Comparison of ENCODE assay signal across 16 mouse cellular contexts in genomic region chr7:27249928-27250327, GRCm38 (mm10). TPM values are rescaled to one million over a fixed set of nuclear protein-coding genes. Genes with fewer than 3 reads are reported as not detected.
DNase-seq lines count a peak whose midpoint lies in the region; ATAC-seq and TF ChIP-seq lines count a peak whose summit lies in the region.
"Had no signal": no experiment of that assay in that cellular context is flagged by ENCODE, and none has a peak within 500 bp of the region (broad histone marks: within the 10 kb centered on the region; RNA-seq: fewer than 3 reads in every experiment).

No protein-coding gene starts in this region.

- ATAC-seq in forebrain, embryonic 14.5 days: 0 out of 2 replicates have a peak, but pooled peaks have one; percentile 42
- ATAC-seq in forebrain, embryonic 13.5 days: no peak
- ATAC-seq in heart, postnatal 0 days (ENCODE audit: insufficient read depth, low read depth): peak; percentile 62; the same call in 1 of the 2 replicates
- ATAC-seq in limb, embryonic 15.5 days (ENCODE audit: insufficient number of reproducible peaks, low FRiP score, low TSS enrichment, low read depth): no peak

- no peak for TF ChIP-seq POLR2A in heart, adult 2 months (IDR thresholded peaks at IDR 0.05; ENCODE audit: insufficient read depth, low read depth, low read length)

- peaks cover 29% of the 10 kb centered on the region for H3K36me3 ChIP-seq in forebrain, embryonic 14.5 days (ENCODE audit: control insufficient read depth, insufficient read depth, low read length)
- peaks cover 42% of the 10 kb centered on the region for H3K36me3 ChIP-seq in forebrain, embryonic 13.5 days (ENCODE audit: poor library complexity, severe bottlenecking)
- 0 out of 2 replicates have a peak, but pooled peaks cover 4% of the 10 kb centered on the region for H3K36me3 ChIP-seq in heart, postnatal 0 days (replicated peaks; ENCODE audit: control insufficient read depth, insufficient read depth, low read length)
- no peaks in the 10 kb centered on the region for H3K36me3 ChIP-seq in heart, adult 2 months (ENCODE audit: control insufficient read depth, insufficient read depth, low read length)
- peaks cover 51% of the 10 kb centered on the region for H3K36me3 ChIP-seq in limb, embryonic 15.5 days
- peaks cover 35% of the 10 kb centered on the region for H3K36me3 ChIP-seq in limb, embryonic 10.5 days

- H3K4me1 ChIP-seq in forebrain, embryonic 14.5 days (ENCODE audit: control insufficient read depth, insufficient read depth, low read length): no peaks in the 10 kb centered on the region
- H3K4me1 ChIP-seq in forebrain, embryonic 13.5 days: no peaks in the 10 kb centered on the region
- H3K4me1 ChIP-seq in heart, postnatal 0 days (ENCODE audit: control insufficient read depth, insufficient read depth): no peaks in the 10 kb centered on the region
- H3K4me1 ChIP-seq in heart, adult 2 months (ENCODE audit: control insufficient read depth, insufficient read depth, low read length): no peaks in the 10 kb centered on the region
- 0 out of 2 replicates have a peak, but pooled peaks cover 7% of the 10 kb centered on the region for H3K4me1 ChIP-seq in limb, embryonic 15.5 days
- H3K4me1 ChIP-seq in limb, embryonic 10.5 days: no peaks in the 10 kb centered on the region
- H3K4me1 ChIP-seq: hindbrain, embryonic 15.5 days had no signal

- intact Hi-C loops in heart, adult 2 months (cut with DNase I): no loop called here

- no peak overlapping the region for H3K9ac ChIP-seq in forebrain, embryonic 14.5 days (ENCODE audit: low read length)
- H3K9ac ChIP-seq in forebrain, embryonic 13.5 days: no peak overlapping the region
- no peak overlapping the region for H3K9ac ChIP-seq in heart, postnatal 0 days (replicated peaks; ENCODE audit: low read depth, low read length)
- H3K9ac ChIP-seq in heart, adult 2 months (ENCODE audit: low read depth, low read length): no peak overlapping the region
- no peak overlapping the region for H3K9ac ChIP-seq in limb, embryonic 15.5 days
- H3K9ac ChIP-seq: hindbrain, embryonic 15.5 days had no signal

- no peaks in the 10 kb centered on the region for H3K27me3 ChIP-seq in forebrain, embryonic 14.5 days (replicated peaks; ENCODE audit: control insufficient read depth, insufficient read depth, low read length)
- no peaks in the 10 kb centered on the region for H3K27me3 ChIP-seq in forebrain, embryonic 13.5 days
- H3K27me3 ChIP-seq in heart, postnatal 0 days (ENCODE audit: control insufficient read depth, insufficient read depth, low read length): no peaks in the 10 kb centered on the region
- H3K27me3 ChIP-seq in heart, adult 2 months (ENCODE audit: control insufficient read depth, insufficient read depth, low read length): no peaks in the 10 kb centered on the region
- H3K27me3 ChIP-seq in limb, embryonic 15.5 days: no peaks in the 10 kb centered on the region
- H3K27me3 ChIP-seq in limb, embryonic 10.5 days (ENCODE audit: low read depth, poor library complexity, severe bottlenecking): no peaks in the 10 kb centered on the region
- H3K27me3 ChIP-seq: hindbrain, embryonic 15.5 days had no signal

- no peak overlapping the region for H3K4me3 ChIP-seq in forebrain, embryonic 14.5 days (ENCODE audit: low read depth, low read length)
- H3K4me3 ChIP-seq in forebrain, embryonic 13.5 days: no peak overlapping the region
- H3K4me3 ChIP-seq in heart, postnatal 0 days (ENCODE audit: low read depth, low read length): no peak overlapping the region
- H3K4me3 ChIP-seq in heart, adult 2 months: no peak overlapping the region
- no peak overlapping the region for H3K4me3 ChIP-seq in limb, embryonic 15.5 days
- no peak overlapping the region for H3K4me3 ChIP-seq in limb, embryonic 10.5 days
- H3K4me3 ChIP-seq: hindbrain, embryonic 15.5 days had no signal

- H3K79me2 ChIP-seq in heart, adult 2 months (replicated peaks; ENCODE audit: control insufficient read depth, insufficient read depth, low read length): no peaks in the 10 kb centered on the region

- TF ChIP-seq EP300 in heart, postnatal 0 days (IDR thresholded peaks at IDR 0.05; ENCODE audit: low read depth): no peak
- TF ChIP-seq EP300 in heart, adult 2 months (IDR thresholded peaks at IDR 0.05; ENCODE audit: insufficient read depth, low read depth, low read length): no peak

- DNase-seq in forebrain, embryonic 14.5 days (ENCODE audit: low spot score): no peak
- DNase-seq in heart, postnatal 0 days (ENCODE audit: low spot score): no peak
- DNase-seq in heart, adult 2 months: no peak
- DNase-seq in limb, embryonic 10.5 days (ENCODE audit: low spot score): no peak
- no peak for DNase-seq in thymus, postnatal 25 days
- DNase-seq: adrenal gland, adult 8-10 months; adrenal gland, postnatal 36 days; cerebellum, adult 9-10 months; gastrocnemius, postnatal 36 days; heart, adult 11 months; heart, postnatal 10 days; kidney, adult 11 months had no signal

- no peak overlapping the region for H3K27ac ChIP-seq in forebrain, embryonic 14.5 days (ENCODE audit: low read depth, low read length)
- H3K27ac ChIP-seq in forebrain, embryonic 13.5 days: no peak overlapping the region; the same call in 1 of the 2 replicates
- peak overlapping the region; percentile 40; the same call in 1 of the 2 replicates for H3K27ac ChIP-seq in heart, postnatal 0 days (ENCODE audit: low read depth)
- no peak overlapping the region for H3K27ac ChIP-seq in heart, adult 2 months
- H3K27ac ChIP-seq in limb, embryonic 15.5 days: 0 out of 2 replicates have a peak overlapping the region, but pooled peaks have one; percentile 11
- H3K27ac ChIP-seq in limb, embryonic 10.5 days: no peak overlapping the region
- H3K27ac ChIP-seq: hindbrain, embryonic 15.5 days had no signal

- no peak for TF ChIP-seq CTCF in heart, postnatal 0 days (IDR thresholded peaks at IDR 0.05; ENCODE audit: low read depth)
- TF ChIP-seq CTCF in heart, adult 2 months (IDR thresholded peaks at IDR 0.05): no peak

- no peak overlapping the region for H3K4me2 ChIP-seq in forebrain, embryonic 14.5 days (ENCODE audit: low read length)
- no peak overlapping the region for H3K4me2 ChIP-seq in forebrain, embryonic 13.5 days
- no peak overlapping the region for H3K4me2 ChIP-seq in heart, postnatal 0 days (ENCODE audit: low read depth, low read length)
- no peak overlapping the region for H3K4me2 ChIP-seq in limb, embryonic 15.5 days
- H3K4me2 ChIP-seq: heart, embryonic 11.5 days; hindbrain, embryonic 15.5 days had no signal

- no peaks in the 10 kb centered on the region for H3K9me3 ChIP-seq in forebrain, embryonic 14.5 days (replicated peaks; ENCODE audit: control insufficient read depth, low read length)
- H3K9me3 ChIP-seq in forebrain, embryonic 13.5 days (replicated peaks): 0 out of 2 replicates have a peak, but pooled peaks cover 4% of the 10 kb centered on the region
- no peaks in the 10 kb centered on the region for H3K9me3 ChIP-seq in heart, postnatal 0 days (replicated peaks; ENCODE audit: control insufficient read depth, low read length)
- no peaks in the 10 kb centered on the region for H3K9me3 ChIP-seq in limb, embryonic 15.5 days
- H3K9me3 ChIP-seq in limb, embryonic 10.5 days (replicated peaks): no peaks in the 10 kb centered on the region
- H3K9me3 ChIP-seq: hindbrain, embryonic 15.5 days had no signal

- WGBS in forebrain, embryonic 14.5 days: 83% methylated on average over 5 of the region's 5 CpGs
- 93% methylated on average over 5 of the region's 5 CpGs for WGBS in forebrain, embryonic 13.5 days
- WGBS in heart, postnatal 0 days: 48% methylated on average over 5 of the region's 5 CpGs
- WGBS in heart, adult 2 months: 54% methylated on average over 5 of the region's 5 CpGs
- WGBS in limb, embryonic 15.5 days: 71% methylated on average over 5 of the region's 5 CpGs
- WGBS in limb, embryonic 10.5 days: 84% methylated on average over 5 of the region's 5 CpGs

RNA-seq across cellular contexts. Expression of gene Numbl, which starts 8.3 kb away (rescaled TPM):
- 22.9 and 28.6 TPM in 2 replicates for polyA plus RNA-seq in forebrain, embryonic 14.5 days (2014; fragmentation: Nextera tagmentation; extraction: Ambion mirVana)
- polyA plus RNA-seq in forebrain, embryonic 13.5 days (2015; fragmentation: Nextera tagmentation; extraction: Ambion mirVana): 31.1 and 32.3 TPM in 2 replicates
- total RNA-seq in heart, postnatal 0 days (2014; rRNA removed; ENCODE audit: low replicate concordance): 15.9 and 23.5 TPM in 2 replicates
- polyA plus RNA-seq in heart, postnatal 0 days (2015; fragmentation: Nextera tagmentation; extraction: Ambion mirVana): 5.6 and 6.2 TPM in 2 replicates
- total RNA-seq in heart, adult 2 months (2021): 1 to 10 TPM; 3.7 to 6.1 TPM
- 7.8 and 9.7 TPM in 2 replicates for polyA plus RNA-seq in heart, adult 2 months (2012; rRNA removed)
- polyA plus RNA-seq in limb, embryonic 15.5 days (2015; fragmentation: Nextera tagmentation; extraction: Ambion mirVana): 38.9 and 41.7 TPM in 2 replicates
- 7.9 and 10.4 TPM in 2 replicates for polyA plus RNA-seq in limb, embryonic 10.5 days (2016; fragmentation: Nextera tagmentation; extraction: Ambion mirVana)

RNA-seq across cellular contexts. Expression of gene Coq8b, which starts 17.1 kb away (rescaled TPM):
- 21.1 and 22.9 TPM in 2 replicates for polyA plus RNA-seq in forebrain, embryonic 14.5 days (2014; fragmentation: Nextera tagmentation; extraction: Ambion mirVana)
- 22.3 and 25.5 TPM in 2 replicates for polyA plus RNA-seq in forebrain, embryonic 13.5 days (2015; fragmentation: Nextera tagmentation; extraction: Ambion mirVana)
- total RNA-seq in heart, postnatal 0 days (2014; rRNA removed; ENCODE audit: low replicate concordance): 5.8 and 7.2 TPM in 2 replicates
- 10.1 and 11.0 TPM in 2 replicates for polyA plus RNA-seq in heart, postnatal 0 days (2015; fragmentation: Nextera tagmentation; extraction: Ambion mirVana)
- total RNA-seq in heart, adult 2 months (2021): 1 to 10 TPM; 7.5 to 8.3 TPM
- 11.6 and 19.4 TPM in 2 replicates for polyA plus RNA-seq in heart, adult 2 months (2012; rRNA removed)
- 21.0 and 22.3 TPM in 2 replicates for polyA plus RNA-seq in limb, embryonic 15.5 days (2015; fragmentation: Nextera tagmentation; extraction: Ambion mirVana)
- polyA plus RNA-seq in limb, embryonic 10.5 days (2016; fragmentation: Nextera tagmentation; extraction: Ambion mirVana): 16.3 and 16.4 TPM in 2 replicates

RNA-seq across cellular contexts. Expression of gene Itpkc, which starts 21.5 kb away (rescaled TPM):
- 4.4 and 6.5 TPM in 2 replicates for polyA plus RNA-seq in forebrain, embryonic 14.5 days (2014; fragmentation: Nextera tagmentation; extraction: Ambion mirVana)
- polyA plus RNA-seq in forebrain, embryonic 13.5 days (2015; fragmentation: Nextera tagmentation; extraction: Ambion mirVana): 4.6 and 5.4 TPM in 2 replicates
- 5.8 and 14.7 TPM in 2 replicates for total RNA-seq in heart, postnatal 0 days (2014; rRNA removed; ENCODE audit: low replicate concordance)
- 1.2 and 1.3 TPM in 2 replicates for polyA plus RNA-seq in heart, postnatal 0 days (2015; fragmentation: Nextera tagmentation; extraction: Ambion mirVana)
- total RNA-seq in heart, adult 2 months (2021): 1 to 10 TPM; 4.2 to 4.8 TPM
- polyA plus RNA-seq in heart, adult 2 months (2012; rRNA removed): 4.2 and 4.4 TPM in 2 replicates
- polyA plus RNA-seq in limb, embryonic 15.5 days (2015; fragmentation: Nextera tagmentation; extraction: Ambion mirVana): 11.6 and 12.1 TPM in 2 replicates
- 7.2 and 7.9 TPM in 2 replicates for polyA plus RNA-seq in limb, embryonic 10.5 days (2016; fragmentation: Nextera tagmentation; extraction: Ambion mirVana)

RNA-seq across cellular contexts. Expression of gene Snrpa, which starts 53.9 kb away (rescaled TPM):
- 264 and 273 TPM in 2 replicates for polyA plus RNA-seq in forebrain, embryonic 14.5 days (2014; fragmentation: Nextera tagmentation; extraction: Ambion mirVana)
- 269 and 280 TPM in 2 replicates for polyA plus RNA-seq in forebrain, embryonic 13.5 days (2015; fragmentation: Nextera tagmentation; extraction: Ambion mirVana)
- total RNA-seq in heart, postnatal 0 days (2014; rRNA removed; ENCODE audit: low replicate concordance): 78.2 and 79.4 TPM in 2 replicates
- 60.5 and 69.3 TPM in 2 replicates for polyA plus RNA-seq in heart, postnatal 0 days (2015; fragmentation: Nextera tagmentation; extraction: Ambion mirVana)
- total RNA-seq in heart, adult 2 months (2021): 10 to 100 TPM; 40.6 to 41.3 TPM
- polyA plus RNA-seq in heart, adult 2 months (2012; rRNA removed): 85.0 and 87.1 TPM in 2 replicates
- 215 and 227 TPM in 2 replicates for polyA plus RNA-seq in limb, embryonic 15.5 days (2015; fragmentation: Nextera tagmentation; extraction: Ambion mirVana)
- 415 and 452 TPM in 2 replicates for polyA plus RNA-seq in limb, embryonic 10.5 days (2016; fragmentation: Nextera tagmentation; extraction: Ambion mirVana)

RNA-seq across cellular contexts. Expression of gene BC024978, which starts 54.3 kb away (rescaled TPM):
- 2.8 and 3.2 TPM in 2 replicates for polyA plus RNA-seq in forebrain, embryonic 14.5 days (2014; fragmentation: Nextera tagmentation; extraction: Ambion mirVana)
- polyA plus RNA-seq in forebrain, embryonic 13.5 days (2015; fragmentation: Nextera tagmentation; extraction: Ambion mirVana): 4.2 and 4.4 TPM in 2 replicates
- 1.8 and 4.8 TPM in 2 replicates for total RNA-seq in heart, postnatal 0 days (2014; rRNA removed; ENCODE audit: low replicate concordance)
- polyA plus RNA-seq in heart, postnatal 0 days (2015; fragmentation: Nextera tagmentation; extraction: Ambion mirVana): 2.0 and 2.1 TPM in 2 replicates
- total RNA-seq in heart, adult 2 months (2021): 10 to 100 TPM; 14.2 TPM
- 11.3 and 13.9 TPM in 2 replicates for polyA plus RNA-seq in heart, adult 2 months (2012; rRNA removed)
- 3.4 and 3.7 TPM in 2 replicates for polyA plus RNA-seq in limb, embryonic 15.5 days (2015; fragmentation: Nextera tagmentation; extraction: Ambion mirVana)
- polyA plus RNA-seq in limb, embryonic 10.5 days (2016; fragmentation: Nextera tagmentation; extraction: Ambion mirVana): 3.6 and 4.5 TPM in 2 replicates

Comparison
In these comparisons a context has a peak if more than half of its experiments do, and no peak if none do; other contexts are left out.
1. ATAC-seq: peak in forebrain, embryonic 14.5 days (single experiment) and heart, postnatal 0 days (single experiment); none in forebrain, embryonic 13.5 days (single experiment) and limb, embryonic 15.5 days (single experiment).
2. H3K27ac ChIP-seq: peak in heart, postnatal 0 days (single experiment) and limb, embryonic 15.5 days (single experiment); none in forebrain, embryonic 14.5 days (single experiment), forebrain, embryonic 13.5 days (single experiment), heart, adult 2 months (single experiment) and limb, embryonic 10.5 days (single experiment).